Mouse (Mus musculus): ENCODE measurements at regions not wholly inside any gene's neighbourhood (a gene's known extent, or its start where the extent isn't known, plus 50 kb on each side); places are given as distances from the start of the nearest gene placed in this dataset.
"Not testable (repeated sequence)": the region's sequence is repeated elsewhere in the genome, so short reads cannot be mapped to it uniquely, and the experiment has no call there.

DNA sequence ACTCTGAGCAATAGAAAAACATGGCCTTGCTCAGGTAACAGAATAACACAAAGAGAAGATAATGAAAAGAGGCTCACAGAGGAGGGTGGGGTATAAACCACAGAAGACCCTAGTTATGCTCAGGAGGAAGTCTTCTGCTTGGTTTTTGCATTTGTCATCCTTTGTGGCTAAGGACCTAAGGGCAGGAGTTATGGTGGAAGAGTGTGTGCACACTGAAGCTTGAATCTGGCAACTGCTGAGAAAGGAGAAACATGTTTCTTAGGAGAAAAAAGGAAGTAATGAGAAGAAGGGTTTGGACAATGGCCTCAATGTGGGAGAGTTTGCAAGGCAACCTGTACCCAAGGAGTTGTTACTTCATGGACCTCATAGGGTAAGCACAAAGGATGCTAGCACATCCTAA, 106.8 kb upstream of the Nyap2 start:
- H3K9me3 ChIP-seq: no peaks in the 10 kb centered on the region
- H3K27ac ChIP-seq: no peak overlapping the region
- no peak overlapping the region for H3K4me2 ChIP-seq (replicated peaks)
- H3K27me3 ChIP-seq (replicated peaks): no peaks in the 10 kb centered on the region
- H3K9ac ChIP-seq: no peak overlapping the region
- H3K4me3 ChIP-seq: no peak overlapping the region
- no peaks in the 10 kb centered on the region for H3K4me1 ChIP-seq
- ATAC-seq (ENCODE audit: low FRiP score, low read depth): no peak
- H3K36me3 ChIP-seq: no peaks in the 10 kb centered on the region

DNA sequence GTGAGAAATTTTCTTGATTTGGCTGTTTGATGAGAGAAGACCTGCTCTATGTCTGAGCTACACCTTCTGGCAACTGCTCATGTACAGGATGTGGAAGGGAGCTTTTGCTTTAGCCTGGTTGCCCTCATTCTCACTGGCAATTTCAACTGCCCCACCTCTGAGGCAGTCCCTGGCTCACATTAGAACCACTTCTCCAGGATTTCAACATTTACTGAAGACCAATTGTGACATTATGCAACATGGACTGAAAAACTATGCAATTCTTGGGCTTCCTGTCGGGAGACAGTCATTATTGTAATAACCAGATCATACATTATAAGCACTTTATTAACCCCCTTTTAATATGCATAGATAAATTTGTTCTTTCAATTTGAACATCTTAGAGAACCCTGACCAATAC, 107.6 kb upstream of the Nyap2 start:
- H3K4me2 ChIP-seq (replicated peaks): no peak overlapping the region
- H3K27ac ChIP-seq: no peak overlapping the region
- ATAC-seq (ENCODE audit: low FRiP score, low read depth): no peak
- H3K36me3 ChIP-seq: no peaks in the 10 kb centered on the region
- WGBS: 78% methylated on average over 1 of the region's 1 CpGs
- no peaks in the 10 kb centered on the region for H3K4me1 ChIP-seq
- H3K9me3 ChIP-seq: no peaks in the 10 kb centered on the region
- H3K4me3 ChIP-seq: no peak overlapping the region
- no peaks in the 10 kb centered on the region for H3K27me3 ChIP-seq (replicated peaks)
- no peak overlapping the region for H3K9ac ChIP-seq

- no peak overlapping the region for H3K27ac ChIP-seq
- 68% methylated on average over 2 of the region's 2 CpGs for WGBS
- H3K9me3 ChIP-seq: no peaks in the 10 kb centered on the region
- H3K4me3 ChIP-seq: no peak overlapping the region
- no peaks in the 10 kb centered on the region for H3K36me3 ChIP-seq
- H3K4me2 ChIP-seq (replicated peaks): no peak overlapping the region
- no peak for ATAC-seq (ENCODE audit: low FRiP score, low read depth)
- no peaks in the 10 kb centered on the region for H3K27me3 ChIP-seq (replicated peaks)
- H3K4me1 ChIP-seq: no peaks in the 10 kb centered on the region
- H3K9ac ChIP-seq: no peak overlapping the region
These were observed 111.0 kb upstream of the Nyap2 start for GRCm38 (mm10) chr1:80965792-80966191.

- Histone ChIP-seq H3K4me2 (replicated peaks) (no peak overlapping the region), H3K4me3 (no peak overlapping the region), H3K27me3 (replicated peaks) (no peaks in the 10 kb centered on the region), H3K9me3 (no peaks in the 10 kb centered on the region), H3K36me3 (no peaks in the 10 kb centered on the region), H3K27ac (no peak overlapping the region), H3K9ac (no peak overlapping the region), H3K4me1 (no peaks in the 10 kb centered on the region)
- no peak for ATAC-seq (ENCODE audit: low FRiP score, low read depth)
- 90% methylated on average over 5 of the region's 5 CpGs for WGBS
These were observed 112.4 kb upstream of the Nyap2 start for GRCm38 (mm10) chr1:80964376-80964775.

DNA sequence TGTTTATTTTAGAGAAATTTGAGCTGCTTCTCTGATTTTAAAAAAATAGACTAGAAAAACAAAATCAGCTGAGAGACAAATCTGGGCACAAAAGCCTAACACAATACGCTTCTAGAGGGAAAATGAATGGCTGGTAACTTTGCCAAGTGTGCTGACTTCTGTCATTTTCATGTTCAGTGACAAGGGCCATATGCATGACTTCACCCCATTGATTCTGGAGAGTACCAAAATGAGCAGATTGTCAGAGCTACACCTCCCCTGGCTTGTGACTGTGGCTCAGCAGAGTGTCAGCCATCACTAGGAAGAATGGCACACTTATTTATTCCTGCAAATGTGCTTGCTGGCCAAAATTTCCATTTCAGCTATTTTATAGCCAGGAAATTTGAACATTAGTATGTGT, 112.9 kb upstream of the Nyap2 start:
- Histone ChIP-seq H3K27me3 (replicated peaks) (no peaks in the 10 kb centered on the region), H3K9ac (no peak overlapping the region), H3K4me3 (no peak overlapping the region), H3K27ac (no peak overlapping the region), H3K9me3 (no peaks in the 10 kb centered on the region), H3K4me1 (no peaks in the 10 kb centered on the region), H3K36me3 (no peaks in the 10 kb centered on the region), H3K4me2 (replicated peaks) (no peak overlapping the region)
- ATAC-seq (ENCODE audit: low FRiP score, low read depth): no peak
- WGBS: 88% methylated on average over 1 of the region's 1 CpGs

DNA sequence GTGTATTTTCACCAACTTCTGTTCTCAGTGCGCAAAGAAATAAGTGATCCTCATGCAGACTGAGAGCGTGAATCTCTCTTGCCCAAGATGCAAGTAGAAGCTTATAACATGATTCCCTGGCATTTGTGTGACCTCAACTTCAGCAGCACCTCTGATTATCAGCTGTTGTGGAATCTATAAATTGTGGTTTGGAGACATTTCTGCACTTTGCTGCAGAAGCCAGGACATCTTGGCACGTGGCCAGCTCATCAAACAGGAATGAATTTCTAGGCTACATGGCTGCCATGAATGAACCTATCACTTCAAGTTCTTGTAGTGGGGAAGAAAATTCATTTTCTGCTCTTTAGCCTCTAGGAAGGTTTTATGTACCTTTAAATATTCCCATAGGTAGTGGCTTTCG, 126.3 kb upstream of the Nyap2 start:
- ATAC-seq (ENCODE audit: low FRiP score, low read depth): no peak
- Histone ChIP-seq H3K9ac (no peak overlapping the region), H3K27ac (no peak overlapping the region), H3K36me3 (no peaks in the 10 kb centered on the region), H3K4me3 (no peak overlapping the region), H3K9me3 (no peaks in the 10 kb centered on the region), H3K4me1 (no peaks in the 10 kb centered on the region), H3K4me2 (replicated peaks) (no peak overlapping the region), H3K27me3 (replicated peaks) (no peaks in the 10 kb centered on the region)
- WGBS: 88% methylated on average over 4 of the region's 4 CpGs

- not testable (repeated sequence) for H3K4me3 ChIP-seq; H3K9ac ChIP-seq; H3K4me1 ChIP-seq; H3K4me2 ChIP-seq (replicated peaks); H3K9me3 ChIP-seq; H3K27me3 ChIP-seq (replicated peaks); H3K36me3 ChIP-seq; H3K27ac ChIP-seq; ATAC-seq (ENCODE audit: low FRiP score, low read depth)
These were observed 130.7 kb upstream of the Nyap2 start for GRCm38 (mm10) chr1:80946049-80946448.

GRCm38 (mm10) chr1:80939372-80939771, 137.4 kb upstream of the Nyap2 start:
- Histone ChIP-seq H3K27ac (no peak overlapping the region), H3K4me3 (no peak overlapping the region), H3K27me3 (replicated peaks) (no peaks in the 10 kb centered on the region), H3K36me3 (no peaks in the 10 kb centered on the region), H3K9ac (no peak overlapping the region), H3K4me1 (no peaks in the 10 kb centered on the region), H3K9me3 (no peaks in the 10 kb centered on the region), H3K4me2 (replicated peaks) (no peak overlapping the region)
- 83% methylated on average over 4 of the region's 4 CpGs for WGBS
- ATAC-seq (ENCODE audit: low FRiP score, low read depth): no peak

DNA sequence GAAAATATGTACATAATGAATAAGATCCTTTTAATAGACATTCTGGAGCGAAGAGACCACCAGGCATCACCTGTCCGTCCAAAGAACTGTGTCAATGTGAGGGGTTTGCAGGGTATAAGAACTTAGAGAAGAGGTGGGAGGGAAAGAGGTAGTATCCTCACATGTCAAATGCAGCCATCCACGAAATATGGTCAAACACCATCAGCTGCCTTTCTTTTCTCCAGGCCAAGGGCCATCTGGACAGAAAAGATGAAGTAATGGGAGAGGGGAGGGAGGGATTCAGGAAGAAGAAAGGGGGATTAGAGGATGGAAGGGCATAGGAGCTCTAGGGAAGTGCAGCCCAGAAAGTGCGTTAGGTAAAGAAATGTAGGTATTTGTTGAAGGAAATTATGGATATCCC, 141.0 kb upstream of the Dock10 start:
- ATAC-seq (ENCODE audit: low FRiP score, low read depth): no peak
- H3K4me1 ChIP-seq: no peaks in the 10 kb centered on the region
- 78% methylated on average over 4 of the region's 4 CpGs for WGBS

GRCm38 (mm10) chr1:80874140-80874849, 116.0 kb upstream of the Dock10 start:
- Histone ChIP-seq H3K36me3 (no peaks in the 10 kb centered on the region), H3K4me2 (replicated peaks) (no peak overlapping the region), H3K27me3 (replicated peaks) (no peaks in the 10 kb centered on the region), H3K27ac (no peak overlapping the region), H3K4me3 (no peak overlapping the region), H3K4me1 (no peaks in the 10 kb centered on the region), H3K9ac (no peak overlapping the region), H3K9me3 (no peaks in the 10 kb centered on the region)
- ATAC-seq (ENCODE audit: low FRiP score, low read depth): no peak
- WGBS: 82% methylated on average over 4 of the region's 4 CpGs

More for the DNA sequence above, 141.0 kb upstream of the Dock10 start:
- H3K27ac ChIP-seq: no peak overlapping the region
- H3K4me3 ChIP-seq: no peak overlapping the region
- H3K9ac ChIP-seq: no peak overlapping the region
- no peaks in the 10 kb centered on the region for H3K36me3 ChIP-seq
- no peak overlapping the region for H3K4me2 ChIP-seq (replicated peaks)
- H3K27me3 ChIP-seq (replicated peaks): no peaks in the 10 kb centered on the region
- no peaks in the 10 kb centered on the region for H3K9me3 ChIP-seq

DNA sequence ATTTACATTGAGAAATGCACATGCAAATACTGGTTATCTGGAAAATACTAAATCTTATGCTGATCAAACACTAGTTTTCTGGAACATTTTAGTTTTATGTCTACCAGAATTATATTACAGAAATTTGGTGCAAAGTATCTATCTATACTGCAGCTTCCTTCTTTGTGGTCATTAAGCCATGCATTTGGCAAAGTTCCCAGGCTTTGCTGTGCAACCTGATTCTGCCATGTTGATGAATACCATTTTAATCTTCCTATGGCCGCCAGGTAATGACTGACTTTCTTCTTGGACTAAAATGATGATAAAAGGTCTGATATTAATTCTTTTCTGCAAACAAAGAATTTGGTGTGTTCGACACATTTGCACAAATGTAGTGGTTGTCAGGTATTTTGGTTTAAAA, 115.3 kb upstream of the Dock10 start:
- ATAC-seq (ENCODE audit: low FRiP score, low read depth): no peak
- H3K27me3 ChIP-seq (replicated peaks): no peaks in the 10 kb centered on the region
- 85% methylated on average over 2 of the region's 2 CpGs for WGBS
- no peaks in the 10 kb centered on the region for H3K36me3 ChIP-seq
- no peak overlapping the region for H3K27ac ChIP-seq
- no peak overlapping the region for H3K4me3 ChIP-seq
- H3K9me3 ChIP-seq: no peaks in the 10 kb centered on the region
- no peak overlapping the region for H3K4me2 ChIP-seq (replicated peaks)
- no peaks in the 10 kb centered on the region for H3K4me1 ChIP-seq
- no peak overlapping the region for H3K9ac ChIP-seq

DNA sequence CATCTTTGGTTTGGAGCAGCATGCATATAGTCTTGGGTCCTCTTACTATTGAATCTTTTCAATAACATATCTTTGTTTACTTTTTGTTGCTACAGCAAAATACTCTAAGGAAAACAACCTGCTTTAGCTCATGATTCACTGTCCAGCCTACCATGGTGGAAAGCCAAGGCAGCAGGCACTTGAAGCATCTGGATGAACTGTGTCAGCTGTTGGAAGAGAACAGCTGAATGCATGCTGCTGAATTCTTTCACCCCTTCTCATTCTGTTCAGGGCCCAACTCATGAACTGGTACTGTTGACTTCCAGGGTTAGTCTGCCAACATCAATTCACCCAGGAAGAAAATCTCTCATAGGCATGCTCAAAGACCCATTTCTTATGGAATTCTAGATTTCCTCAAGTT, 110.5 kb upstream of the Dock10 start:
- no peaks in the 10 kb centered on the region for H3K36me3 ChIP-seq
- H3K9me3 ChIP-seq: no peaks in the 10 kb centered on the region
- no peak overlapping the region for H3K4me3 ChIP-seq
- no peak overlapping the region for H3K4me2 ChIP-seq (replicated peaks)
- H3K9ac ChIP-seq: no peak overlapping the region
- no peak for ATAC-seq (ENCODE audit: low FRiP score, low read depth)
- no peak overlapping the region for H3K27ac ChIP-seq
- no peaks in the 10 kb centered on the region for H3K4me1 ChIP-seq
- H3K27me3 ChIP-seq (replicated peaks): no peaks in the 10 kb centered on the region

DNA sequence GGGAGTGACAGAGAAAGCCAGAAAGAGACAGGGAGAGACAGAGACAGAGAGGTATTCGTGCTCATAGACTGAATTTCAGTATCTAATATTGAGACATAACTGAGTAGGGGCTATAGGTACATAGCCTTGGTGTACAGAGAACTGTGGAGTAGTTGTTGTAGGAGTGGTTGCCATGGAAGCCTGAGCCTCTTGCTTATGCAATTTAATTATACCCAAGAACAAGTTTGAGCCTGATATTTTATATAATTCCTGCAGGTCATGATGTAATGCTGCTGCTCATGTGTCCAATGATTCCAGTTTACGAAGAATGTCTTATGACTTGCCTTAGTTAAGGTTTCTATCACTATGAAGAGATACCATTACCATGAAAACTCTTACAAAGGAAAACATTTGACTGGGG, 98.7 kb upstream of the Dock10 start:
- H3K4me3 ChIP-seq: no peak overlapping the region
- no peaks in the 10 kb centered on the region for H3K4me1 ChIP-seq
- H3K36me3 ChIP-seq: no peaks in the 10 kb centered on the region
- H3K9ac ChIP-seq: no peak overlapping the region
- H3K9me3 ChIP-seq: no peaks in the 10 kb centered on the region
- no peaks in the 10 kb centered on the region for H3K27me3 ChIP-seq (replicated peaks)
- ATAC-seq (ENCODE audit: low FRiP score, low read depth): no peak
- 80% methylated on average over 2 of the region's 2 CpGs for WGBS
- H3K27ac ChIP-seq: no peak overlapping the region
- no peak overlapping the region for H3K4me2 ChIP-seq (replicated peaks)

All from neural tube, embryonic 12.5 days (tissue).